Mouse (Mus musculus): ENCODE measurements at regions not wholly inside any gene's neighbourhood (a gene's known extent, or its start where the extent isn't known, plus 50 kb on each side); places are given as distances from the start of the nearest gene placed in this dataset.

- Histone ChIP-seq H3K4me3 (ENCODE audit: insufficient read depth, low read depth, low read length) (no peak overlapping the region), H3K4me1 (ENCODE audit: control insufficient read depth, insufficient read depth, low read length) (no peaks in the 10 kb centered on the region; the same call in 1 of the 2 replicates), H3K27ac (ENCODE audit: insufficient read depth, low read depth, low read length) (no peak overlapping the region)
- 73% methylated on average over 4 of the region's 4 CpGs for WGBS
- no peak for TF ChIP-seq CTCF (IDR thresholded peaks at IDR 0.05; ENCODE audit: insufficient read depth, low read depth, low read length)
- no peak for TF ChIP-seq POLR2A (IDR thresholded peaks at IDR 0.05; ENCODE audit: insufficient read depth, low read depth, low read length)
Observed at GRCm38 (mm10) chr9:34143131-34143795, 342.4 kb upstream of the Kirrel3 start.

- TF ChIP-seq CTCF (IDR thresholded peaks at IDR 0.05; ENCODE audit: insufficient read depth, low read depth, low read length): no peak
- WGBS: 73% methylated on average over 11 of the region's 11 CpGs
- Histone ChIP-seq H3K4me3 (ENCODE audit: insufficient read depth, low read depth, low read length) (no peak overlapping the region), H3K4me1 (ENCODE audit: control insufficient read depth, insufficient read depth, low read length) (no peaks in the 10 kb centered on the region), H3K27ac (ENCODE audit: insufficient read depth, low read depth, low read length) (no peak overlapping the region)
Observed at GRCm38 (mm10) chr9:34155240-34156019, 330.3 kb upstream of the Kirrel3 start.

DNA sequence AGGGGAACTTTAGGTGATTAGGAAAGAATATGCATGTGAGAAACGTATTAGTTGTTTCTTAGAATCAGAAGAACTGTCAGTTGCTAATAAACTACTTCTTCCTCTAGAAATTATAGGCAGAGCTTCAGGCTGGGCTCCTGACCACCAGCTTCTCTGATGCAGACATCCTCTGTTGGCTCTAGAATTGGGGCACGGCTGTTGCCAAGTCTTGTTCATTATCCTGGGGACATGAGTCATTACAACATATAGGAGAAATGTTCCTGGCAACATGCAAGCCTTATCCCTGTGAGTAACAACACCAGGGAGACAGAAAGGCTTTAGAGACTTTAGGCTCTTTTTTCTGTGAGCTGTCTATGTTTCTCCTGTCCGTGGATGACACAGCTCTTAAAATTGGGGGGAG lies 329.1 kb upstream of the Kirrel3 start:
- Histone ChIP-seq H3K4me1 (ENCODE audit: control insufficient read depth, insufficient read depth, low read length) (no peaks in the 10 kb centered on the region), H3K4me3 (ENCODE audit: insufficient read depth, low read depth, low read length) (no peak overlapping the region), H3K27ac (ENCODE audit: insufficient read depth, low read depth, low read length) (no peak overlapping the region)
- no peak for TF ChIP-seq CTCF (IDR thresholded peaks at IDR 0.05; ENCODE audit: insufficient read depth, low read depth, low read length)
- TF ChIP-seq POLR2A (IDR thresholded peaks at IDR 0.05; ENCODE audit: insufficient read depth, low read depth, low read length): no peak
- 45% methylated on average over 3 of the region's 3 CpGs for WGBS

DNA sequence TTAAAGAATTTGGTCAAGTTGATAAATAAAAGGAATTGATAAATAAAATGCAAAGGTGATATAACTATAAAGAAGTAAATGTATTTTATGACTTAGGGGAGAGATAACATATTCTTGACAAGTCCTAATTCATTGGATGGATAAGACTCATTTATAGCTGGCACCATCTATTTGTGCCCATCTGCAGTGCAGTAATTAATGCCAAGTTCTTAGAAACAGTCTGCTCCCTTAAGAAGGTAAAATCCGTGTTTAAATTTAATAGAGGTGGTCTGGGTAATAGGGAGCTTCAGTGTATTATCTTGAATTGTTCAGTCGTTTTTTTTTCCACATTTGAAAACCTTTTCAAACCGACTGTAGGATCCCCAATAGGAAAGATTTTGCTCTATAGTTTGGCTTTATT lies 324.6 kb upstream of the Kirrel3 start:
- no peak for TF ChIP-seq CTCF (IDR thresholded peaks at IDR 0.05; ENCODE audit: insufficient read depth, low read depth, low read length)
- no peak for TF ChIP-seq POLR2A (IDR thresholded peaks at IDR 0.05; ENCODE audit: insufficient read depth, low read depth, low read length)
- 61% methylated on average over 3 of the region's 3 CpGs for WGBS
- Histone ChIP-seq H3K4me1 (ENCODE audit: control insufficient read depth, insufficient read depth, low read length) (no peaks in the 10 kb centered on the region), H3K27ac (ENCODE audit: insufficient read depth, low read depth, low read length) (no peak overlapping the region), H3K4me3 (ENCODE audit: insufficient read depth, low read depth, low read length) (no peak overlapping the region)

GRCm38 (mm10) chr9:34186314-34186713 lies 299.4 kb upstream of the Kirrel3 start:
- no peak overlapping the region for H3K27ac ChIP-seq (ENCODE audit: insufficient read depth, low read depth, low read length)
- TF ChIP-seq CTCF (IDR thresholded peaks at IDR 0.05; ENCODE audit: insufficient read depth, low read depth, low read length) (no peak), POLR2A (IDR thresholded peaks at IDR 0.05; ENCODE audit: insufficient read depth, low read depth, low read length) (no peak)
- H3K4me1 ChIP-seq (ENCODE audit: control insufficient read depth, insufficient read depth, low read length): peaks cover 5% of the 10 kb centered on the region
- 52% methylated on average over 4 of the region's 4 CpGs for WGBS
- no peak overlapping the region for H3K4me3 ChIP-seq (ENCODE audit: insufficient read depth, low read depth, low read length)

GRCm38 (mm10) chr9:34192542-34192941 lies 293.2 kb upstream of the Kirrel3 start:
- no peaks in the 10 kb centered on the region for H3K4me1 ChIP-seq (ENCODE audit: control insufficient read depth, insufficient read depth, low read length)
- TF ChIP-seq CTCF (IDR thresholded peaks at IDR 0.05; ENCODE audit: insufficient read depth, low read depth, low read length) (no peak), POLR2A (IDR thresholded peaks at IDR 0.05; ENCODE audit: insufficient read depth, low read depth, low read length) (no peak)
- no peak overlapping the region for H3K4me3 ChIP-seq (ENCODE audit: insufficient read depth, low read depth, low read length)
- H3K27ac ChIP-seq (ENCODE audit: insufficient read depth, low read depth, low read length): no peak overlapping the region

DNA sequence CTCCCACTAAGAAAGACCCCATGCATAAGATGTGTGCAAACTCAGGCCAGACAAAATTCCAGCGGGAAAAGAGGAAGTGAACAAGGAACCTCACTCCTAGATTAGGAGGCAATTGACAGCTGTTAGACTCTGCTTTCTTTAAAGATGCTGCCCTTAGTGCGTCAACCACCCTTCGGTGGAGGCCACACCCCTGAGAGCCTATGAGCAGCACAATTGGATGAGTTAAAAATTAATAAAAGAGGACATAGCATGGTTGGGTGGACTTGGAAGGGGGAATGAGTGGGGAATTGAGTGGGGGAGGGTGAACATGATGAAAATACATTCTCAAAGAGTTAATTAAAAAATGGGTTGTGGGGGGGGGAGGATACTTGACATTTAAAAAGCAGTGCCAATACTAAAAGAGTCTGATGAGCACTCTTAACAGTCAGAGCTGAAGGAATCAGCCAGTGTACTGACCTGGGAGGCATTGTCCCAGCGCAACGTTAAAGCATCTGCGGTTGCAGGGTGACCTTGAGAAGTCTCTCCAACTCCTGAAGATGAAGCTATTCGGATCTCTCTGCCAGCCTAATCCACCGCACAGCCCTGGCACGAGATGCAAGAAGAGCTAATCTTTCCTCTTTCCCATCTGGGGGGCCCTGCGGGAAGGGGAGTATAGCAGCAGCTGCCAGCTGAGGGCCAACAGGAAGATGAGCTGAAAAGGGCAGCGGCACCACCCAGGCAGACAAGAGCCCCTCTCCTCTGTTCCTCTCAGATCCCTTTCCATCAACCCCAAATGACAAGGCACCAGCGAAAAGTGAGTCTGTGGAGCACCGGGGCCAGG lies 283.4 kb upstream of the Kirrel3 start:
- 56% methylated on average over 13 of the region's 13 CpGs for WGBS
- Histone ChIP-seq H3K4me3 (ENCODE audit: insufficient read depth, low read depth, low read length) (no peak overlapping the region), H3K27ac (ENCODE audit: insufficient read depth, low read depth, low read length) (no peak overlapping the region), H3K4me1 (ENCODE audit: control insufficient read depth, insufficient read depth, low read length) (peaks cover 8% of the 10 kb centered on the region; the same call in 1 of the 2 replicates)
- TF ChIP-seq POLR2A (IDR thresholded peaks at IDR 0.05; ENCODE audit: insufficient read depth, low read depth, low read length) (no peak), CTCF (IDR thresholded peaks at IDR 0.05; ENCODE audit: insufficient read depth, low read depth, low read length) (no peak)

GRCm38 (mm10) chr9:34202942-34203551 lies 282.6 kb upstream of the Kirrel3 start:
- TF ChIP-seq POLR2A (IDR thresholded peaks at IDR 0.05; ENCODE audit: insufficient read depth, low read depth, low read length) (no peak), CTCF (IDR thresholded peaks at IDR 0.05; ENCODE audit: insufficient read depth, low read depth, low read length) (no peak)
- H3K4me3 ChIP-seq (ENCODE audit: insufficient read depth, low read depth, low read length): no peak overlapping the region
- 46% methylated on average over 11 of the region's 11 CpGs for WGBS
- no peak overlapping the region for H3K27ac ChIP-seq (ENCODE audit: insufficient read depth, low read depth, low read length)
- H3K4me1 ChIP-seq (ENCODE audit: control insufficient read depth, insufficient read depth, low read length): peaks cover 8% of the 10 kb centered on the region; the same call in 1 of the 2 replicates

Measured in olfactory bulb, adult 2 months (tissue).